Mouse (Mus musculus): ENCODE data around the gene Nr3c2.

Gene Nr3c2

DNA sequence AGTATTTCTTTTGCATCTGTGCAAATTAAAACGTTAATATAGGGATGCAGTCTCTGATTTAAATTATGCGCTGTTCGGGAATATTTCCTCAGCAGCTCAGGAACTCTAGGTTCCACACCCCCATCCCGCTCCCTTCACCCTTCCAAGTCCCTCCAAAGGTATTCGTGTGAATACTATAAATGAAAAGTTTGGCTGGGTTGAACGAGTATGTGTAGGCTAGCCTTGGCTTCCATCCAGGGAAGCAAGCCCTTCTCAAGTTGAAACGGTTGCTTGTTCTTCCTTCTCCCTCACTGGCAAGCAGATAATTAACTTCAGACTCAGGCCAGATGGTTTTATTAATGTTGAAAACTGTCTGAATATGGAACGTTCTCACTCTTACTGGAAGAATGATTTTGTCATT is 186.8 kb downstream of the Nr3c2 start:
- no peak for DNase-seq

DNA sequence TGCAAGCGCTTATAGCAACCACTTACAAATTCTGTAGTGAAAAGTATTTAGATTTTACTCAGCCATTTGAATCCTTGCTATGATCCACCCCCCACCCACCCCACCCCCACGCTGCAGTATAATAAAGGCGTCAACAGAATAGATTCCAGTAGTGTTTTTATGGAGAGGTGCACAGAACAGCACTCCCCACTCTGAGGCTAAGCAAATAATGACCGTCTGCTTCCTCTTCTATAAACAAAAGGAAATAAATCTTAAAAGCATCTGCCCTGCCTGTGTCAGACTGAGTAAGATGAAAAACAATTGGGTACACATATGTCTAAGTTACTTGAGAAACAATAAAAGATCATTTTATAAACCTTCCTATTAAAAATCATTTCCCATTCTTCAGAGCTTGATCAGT is 197.5 kb downstream of the Nr3c2 start:
- DNase-seq, result no peak

DNA sequence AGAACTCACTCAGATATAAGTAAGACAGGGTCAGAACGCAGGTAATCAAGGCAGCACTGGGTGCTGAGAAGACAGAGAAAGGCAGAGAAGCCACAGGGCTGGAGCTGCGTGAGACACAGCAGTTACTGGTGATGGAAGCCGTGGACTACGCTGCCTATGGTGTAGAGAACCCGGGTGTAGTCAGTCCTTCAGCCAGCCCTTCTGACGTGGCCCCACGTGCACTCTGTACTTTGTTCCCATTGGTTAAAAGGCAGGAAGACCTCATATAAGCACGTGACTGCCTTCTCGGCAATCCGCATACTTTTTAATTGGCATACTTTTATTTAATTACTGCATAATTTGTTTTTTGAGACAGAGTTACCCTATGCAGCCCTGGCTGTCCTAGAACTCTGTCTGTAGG is 198.9 kb downstream of the Nr3c2 start:
- no peak for DNase-seq

DNA sequence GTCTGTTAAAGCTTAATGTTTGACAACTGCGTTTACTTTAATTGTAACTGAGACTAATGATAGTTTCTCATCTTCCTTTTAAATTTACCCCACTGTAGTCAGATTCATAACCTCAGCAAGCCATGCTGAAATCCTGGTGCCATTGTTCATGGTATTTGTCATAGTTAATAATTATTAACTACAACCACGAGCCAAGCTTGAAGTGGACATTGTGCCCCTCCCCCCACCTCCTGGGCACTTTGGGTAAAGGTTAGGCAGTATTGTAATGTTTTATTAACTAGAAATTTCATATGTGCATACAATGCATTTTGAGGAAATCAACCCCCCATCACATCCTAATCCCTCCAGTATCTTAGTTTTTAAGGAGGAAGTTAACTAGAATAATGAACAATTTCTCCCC is 201.1 kb downstream of the Nr3c2 start:
- DNase-seq, result no peak

DNA sequence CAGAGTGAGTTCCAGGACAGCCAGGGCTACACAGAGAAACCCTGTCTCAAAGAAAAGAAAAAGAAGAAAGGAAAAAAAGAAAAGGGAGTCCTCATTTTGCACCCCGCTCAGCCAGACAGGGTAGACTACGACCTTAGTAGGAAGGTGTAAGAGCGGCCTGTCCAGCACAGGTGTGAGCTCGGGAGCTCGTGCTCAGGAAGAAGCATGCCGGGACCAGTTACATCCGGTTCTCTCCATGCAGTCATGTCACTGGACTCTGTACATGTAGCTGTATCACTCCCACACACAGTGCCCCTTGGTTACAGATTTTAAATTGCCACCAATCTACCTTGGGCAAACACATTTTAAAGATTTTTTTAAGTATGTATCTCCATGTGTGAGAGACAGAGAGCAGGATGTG is 203.6 kb downstream of the Nr3c2 start:
- DNase-seq, result no peak

DNA sequence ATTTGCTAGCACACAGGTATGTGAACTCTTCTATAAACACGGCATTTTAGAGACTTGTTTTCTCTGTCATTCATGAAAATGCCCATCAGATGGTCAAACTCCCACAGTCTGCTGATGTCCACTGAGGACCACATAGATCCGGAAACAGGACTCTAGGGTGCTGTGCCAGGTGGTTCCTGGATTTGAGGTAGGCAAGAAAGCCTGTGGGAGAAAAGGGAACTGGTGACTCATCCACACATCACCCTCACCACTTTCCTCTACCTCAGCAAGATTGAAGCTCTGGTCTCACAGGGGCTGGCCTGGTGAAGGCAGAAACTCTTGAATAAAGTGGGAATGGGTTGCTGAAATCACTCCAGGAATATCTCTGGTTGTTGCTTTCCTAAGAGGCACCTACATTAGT is 213.5 kb downstream of the Nr3c2 start:
- no peak for DNase-seq

DNA sequence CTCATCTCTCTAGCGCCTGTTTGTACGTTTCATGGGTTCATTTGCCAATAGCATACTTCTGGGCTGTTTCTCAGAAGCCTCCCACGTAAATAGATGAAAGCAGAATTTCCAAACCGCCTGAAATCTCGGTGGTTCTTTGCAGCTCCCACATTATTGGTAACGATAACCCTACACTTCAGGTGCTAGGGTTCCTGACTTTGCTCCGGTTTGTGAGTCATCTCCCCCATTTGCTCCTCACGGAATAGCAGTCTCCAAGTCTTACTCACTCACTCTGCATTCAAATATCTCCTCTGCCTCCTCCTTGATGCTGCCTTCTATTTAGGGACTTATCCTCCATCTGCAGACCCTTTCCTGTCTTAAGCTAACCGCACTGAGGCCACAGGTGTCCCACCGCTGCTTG is 215.5 kb downstream of the Nr3c2 start:
- no peak for DNase-seq

DNA sequence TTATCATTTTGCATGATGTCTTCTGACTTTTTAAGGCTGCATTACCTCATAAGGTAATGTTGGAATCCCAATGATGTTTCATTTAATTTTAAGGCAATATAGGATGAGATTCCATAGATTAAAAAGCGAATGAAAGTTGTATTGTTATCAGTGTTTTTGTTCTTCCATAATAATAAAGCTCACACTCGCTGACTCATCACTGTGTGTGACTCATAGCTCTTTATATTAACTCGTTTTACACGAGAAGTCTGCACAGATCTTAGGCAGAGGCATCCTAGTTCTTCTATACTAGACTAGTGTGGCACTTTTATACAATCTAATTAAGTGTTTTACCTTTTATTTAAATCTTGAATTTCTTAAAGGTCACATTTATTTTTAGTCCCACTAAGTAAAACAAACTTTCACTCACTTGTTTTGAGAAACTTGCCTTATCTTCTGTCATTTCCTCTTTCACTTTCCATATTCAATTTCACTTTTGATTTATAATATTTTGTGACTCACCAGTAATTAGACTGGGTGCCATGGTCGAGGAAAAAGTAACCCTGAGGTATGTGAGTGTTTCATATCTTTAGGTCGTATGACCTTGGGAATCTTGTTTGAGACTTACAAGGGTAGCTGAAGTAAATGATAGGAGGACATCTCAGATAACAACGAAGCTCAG is 217.3 kb downstream of the Nr3c2 start:
- no peak for DNase-seq

DNA sequence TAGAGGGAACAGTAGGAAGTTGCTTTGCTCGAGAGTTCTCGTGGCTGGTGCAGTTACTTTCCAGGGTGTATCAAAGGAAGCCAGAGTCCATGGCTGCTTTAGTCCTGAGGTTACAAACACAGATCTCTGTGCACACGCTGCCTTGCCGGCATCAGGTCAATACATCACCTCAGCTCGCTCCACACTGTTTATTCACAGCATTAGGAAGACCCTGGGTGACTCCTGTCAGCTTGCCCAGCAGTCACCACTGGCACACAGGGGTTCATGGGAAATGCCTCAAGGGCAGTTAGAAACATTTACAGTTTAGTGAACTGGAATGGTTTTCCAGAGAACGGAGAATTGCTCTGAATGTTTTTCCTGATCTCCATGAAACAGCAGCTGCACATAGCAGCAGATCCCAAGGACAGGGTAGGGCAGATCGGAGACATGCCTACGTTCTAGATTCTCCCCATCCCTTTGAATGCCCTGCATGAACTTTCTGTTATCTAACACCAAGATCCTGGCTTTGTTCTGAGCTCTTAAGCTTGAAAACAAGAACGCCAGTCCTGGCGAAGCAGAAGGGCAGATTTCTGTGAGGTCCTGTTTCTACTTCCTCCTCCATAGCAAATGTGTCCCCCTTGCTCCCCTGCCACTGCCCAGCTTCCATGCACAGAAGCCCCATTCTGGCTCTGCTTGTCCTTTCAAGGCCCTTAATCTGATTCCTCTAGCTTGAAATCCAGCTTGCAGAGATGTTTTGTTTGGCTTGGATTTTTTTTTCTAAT is 221.7 kb downstream of the Nr3c2 start:
- no peak for DNase-seq

DNA sequence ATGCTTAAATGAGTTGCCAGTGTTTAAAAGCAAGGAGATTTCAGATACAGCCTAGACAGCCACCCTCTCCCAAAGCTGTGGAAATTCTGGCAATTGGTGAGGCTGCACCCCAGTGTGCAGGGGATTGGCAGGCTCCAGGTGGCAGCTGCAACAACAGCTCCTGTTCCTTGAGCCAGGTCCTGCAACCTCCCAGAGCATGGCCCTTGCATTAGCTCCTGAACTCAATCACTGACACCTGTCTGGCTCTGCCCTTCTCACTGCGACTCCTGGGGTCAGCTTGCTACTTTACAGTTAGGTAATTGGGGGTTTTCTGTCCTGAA is 222.3 kb downstream of the Nr3c2 start:
- DNase-seq, result no peak

DNA sequence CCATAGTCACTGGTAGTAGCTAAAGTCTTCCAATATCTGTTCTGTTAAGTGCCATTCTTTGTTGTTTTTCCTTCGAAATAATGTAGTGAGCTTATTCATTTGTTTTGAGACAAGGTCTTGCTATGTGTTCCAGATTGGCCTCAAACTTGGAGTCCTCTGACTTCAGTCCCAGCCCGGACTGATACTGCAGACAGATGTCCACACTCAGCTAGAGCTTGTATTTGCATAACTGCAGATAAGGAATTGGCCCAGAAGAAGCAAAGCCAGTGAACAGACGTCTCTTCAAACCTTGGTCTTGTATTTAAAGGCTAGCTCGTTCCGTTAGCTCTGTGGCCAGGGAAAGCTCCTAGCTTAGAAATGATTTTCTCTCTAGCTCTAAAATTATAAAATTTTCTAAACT is 223.1 kb downstream of the Nr3c2 start:
- no peak for DNase-seq

DNA sequence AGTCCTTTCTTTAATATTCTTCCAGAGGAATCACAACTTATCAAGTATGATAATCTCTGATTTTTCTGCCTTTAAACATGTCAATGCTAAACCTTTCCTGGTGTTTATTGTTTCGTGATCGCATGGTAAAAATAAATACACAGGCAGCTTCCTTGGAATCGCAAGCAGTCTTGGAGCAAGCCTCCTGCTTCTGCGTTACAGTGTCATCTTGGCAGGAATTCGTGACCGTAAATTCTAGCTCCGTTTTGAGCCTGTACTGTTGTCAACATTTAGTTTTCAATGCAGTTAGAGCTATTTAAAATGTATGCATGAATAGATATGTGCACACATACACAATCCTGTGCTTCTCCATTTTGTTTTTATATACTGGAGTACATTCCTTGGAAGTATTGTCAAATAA is 226.5 kb downstream of the Nr3c2 start:
- DNase-seq, result no peak

DNA sequence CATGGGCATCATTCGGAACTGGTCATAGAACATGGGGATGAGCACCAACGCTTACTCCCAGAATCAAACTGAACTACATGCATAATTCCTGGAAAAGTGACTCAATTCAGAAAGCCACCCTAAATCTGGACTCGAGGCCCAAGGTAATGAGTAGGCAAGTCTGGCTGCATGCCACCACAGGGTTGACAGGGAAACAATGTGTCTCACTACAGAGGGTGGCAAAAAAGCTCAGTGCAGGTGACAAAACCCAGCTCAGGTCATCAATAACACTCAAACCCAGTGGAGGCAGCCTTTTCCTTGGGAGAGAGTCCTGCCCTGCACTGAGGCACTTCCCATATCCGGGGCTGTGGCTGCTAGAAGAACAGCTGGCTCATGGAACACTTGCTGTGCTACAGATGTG is 228.8 kb downstream of the Nr3c2 start:
- no peak for DNase-seq

DNA sequence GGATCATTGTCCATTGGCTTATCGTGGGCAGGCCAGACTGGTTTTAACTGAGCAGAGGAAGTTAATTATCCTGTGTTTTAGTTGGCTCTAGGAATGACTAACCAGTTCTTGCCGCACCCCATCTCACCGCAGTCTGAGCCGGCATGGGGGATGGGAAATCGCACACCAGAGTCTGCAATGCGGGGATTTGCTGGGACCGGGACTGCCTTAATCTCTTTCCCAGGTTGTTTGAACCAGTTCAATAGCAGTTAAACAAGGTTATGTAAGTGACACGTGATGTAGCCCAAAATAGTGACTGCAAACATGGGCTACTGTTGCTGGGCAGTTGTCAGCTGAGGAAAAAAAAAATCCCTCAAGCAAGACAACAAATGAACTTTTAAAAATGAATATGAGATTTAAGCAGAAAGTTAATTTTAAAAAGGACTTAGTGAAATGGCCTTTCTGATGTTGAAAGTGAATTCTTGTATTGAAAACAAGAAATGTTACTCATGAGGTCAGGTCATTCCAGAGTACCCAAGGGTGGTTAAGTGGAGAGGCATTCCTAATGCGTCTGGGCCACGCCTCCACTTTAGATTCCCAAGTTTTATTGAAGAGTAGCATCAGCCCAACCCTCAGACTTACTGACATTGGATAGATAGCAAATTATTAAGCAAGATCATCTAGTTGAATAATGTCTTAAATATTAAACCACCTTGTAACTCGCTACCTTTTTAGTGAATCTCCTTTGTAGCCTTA is 233.8 kb downstream of the Nr3c2 start:
- DNase-seq, result no peak

DNA sequence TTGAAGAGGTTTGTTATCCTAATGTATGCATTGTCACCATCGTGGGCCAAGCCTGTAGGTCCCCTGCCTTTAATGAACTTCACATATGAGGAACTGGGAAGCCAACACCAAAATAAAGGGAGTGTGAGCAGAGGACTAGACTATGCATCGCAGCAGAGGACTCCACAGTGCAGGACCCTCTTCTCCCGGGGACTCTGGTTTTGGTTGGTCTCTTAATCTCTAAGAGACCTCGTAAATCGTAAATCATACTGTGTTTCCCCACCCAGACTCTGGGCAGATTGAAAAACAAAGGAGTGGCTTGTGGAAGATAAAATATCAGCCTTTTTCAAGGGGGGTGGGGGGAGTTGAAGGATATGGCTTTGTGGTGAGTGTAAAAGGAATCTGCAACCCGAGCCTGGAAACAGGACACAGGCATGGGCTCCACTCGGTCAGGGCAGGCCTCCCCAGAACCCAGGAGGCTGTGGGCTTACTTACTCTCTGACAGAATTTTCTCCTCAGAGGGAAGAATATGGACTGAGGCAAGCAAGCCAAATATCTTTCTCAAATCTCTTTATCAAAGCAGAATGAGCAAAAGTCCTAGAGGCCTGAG is 234.6 kb downstream of the Nr3c2 start:
- no peak for DNase-seq

DNA sequence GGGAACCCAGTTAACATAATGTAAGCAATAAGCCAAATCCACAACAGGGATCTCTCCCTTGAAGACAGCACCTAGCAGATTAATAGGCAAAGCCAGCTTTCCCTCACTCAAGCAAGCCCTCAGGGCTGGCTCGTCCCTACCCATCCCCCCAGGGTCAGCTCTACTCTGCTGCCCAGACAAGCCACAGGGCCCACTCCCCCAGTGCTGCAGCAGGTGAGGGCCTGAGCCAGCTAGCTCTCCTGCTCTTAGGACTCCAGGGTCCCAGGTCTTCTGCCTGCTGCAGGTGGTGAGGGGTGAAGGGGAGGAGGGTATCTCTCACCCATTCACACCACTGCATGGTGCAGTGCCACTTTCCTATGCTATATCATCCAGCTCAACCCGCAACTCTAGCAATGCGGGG is 246.0 kb downstream of the Nr3c2 start:
- no peak for DNase-seq

DNA sequence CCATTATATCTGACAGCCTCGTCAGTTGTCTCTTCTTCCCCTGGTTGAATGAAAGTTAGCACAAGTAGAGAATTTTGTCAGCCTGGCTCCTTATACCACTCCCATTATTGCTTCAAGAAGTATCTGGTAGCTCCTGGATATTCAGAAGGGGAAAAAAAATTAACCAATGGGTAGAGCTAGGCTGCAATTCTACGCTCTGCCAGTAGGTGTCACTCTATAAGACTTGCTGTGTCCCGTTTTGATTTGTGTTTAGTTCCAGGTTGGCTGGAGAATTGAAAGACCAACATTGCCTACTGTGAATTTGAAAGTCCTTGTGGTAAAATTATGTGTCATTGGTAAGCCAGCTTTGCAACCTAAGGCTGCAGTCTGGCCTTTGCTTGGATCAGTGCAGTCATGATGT is 255.3 kb downstream of the Nr3c2 start:
- DNase-seq, result peak; percentile 40

DNA sequence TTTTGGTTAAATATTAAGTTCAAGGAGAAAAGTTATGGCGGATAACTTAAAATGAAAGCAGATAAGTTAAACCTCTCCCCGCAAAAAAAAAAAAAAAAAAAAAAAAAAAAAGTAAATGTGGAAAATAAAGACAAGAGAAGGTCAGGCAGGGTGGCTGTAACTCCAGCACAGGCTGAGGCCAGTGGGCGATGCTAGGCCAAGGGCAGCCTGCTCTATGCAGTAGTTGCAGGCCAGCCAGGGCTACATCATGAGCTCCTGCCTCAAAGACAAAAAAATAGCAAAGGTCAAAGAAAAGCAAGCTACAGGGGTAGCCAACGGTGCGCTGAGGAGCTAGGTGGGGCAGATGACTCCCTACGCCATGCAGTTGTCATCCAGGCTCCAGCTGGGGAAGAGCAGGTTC is 270.1 kb downstream of the Nr3c2 start:
- no peak for DNase-seq

DNA sequence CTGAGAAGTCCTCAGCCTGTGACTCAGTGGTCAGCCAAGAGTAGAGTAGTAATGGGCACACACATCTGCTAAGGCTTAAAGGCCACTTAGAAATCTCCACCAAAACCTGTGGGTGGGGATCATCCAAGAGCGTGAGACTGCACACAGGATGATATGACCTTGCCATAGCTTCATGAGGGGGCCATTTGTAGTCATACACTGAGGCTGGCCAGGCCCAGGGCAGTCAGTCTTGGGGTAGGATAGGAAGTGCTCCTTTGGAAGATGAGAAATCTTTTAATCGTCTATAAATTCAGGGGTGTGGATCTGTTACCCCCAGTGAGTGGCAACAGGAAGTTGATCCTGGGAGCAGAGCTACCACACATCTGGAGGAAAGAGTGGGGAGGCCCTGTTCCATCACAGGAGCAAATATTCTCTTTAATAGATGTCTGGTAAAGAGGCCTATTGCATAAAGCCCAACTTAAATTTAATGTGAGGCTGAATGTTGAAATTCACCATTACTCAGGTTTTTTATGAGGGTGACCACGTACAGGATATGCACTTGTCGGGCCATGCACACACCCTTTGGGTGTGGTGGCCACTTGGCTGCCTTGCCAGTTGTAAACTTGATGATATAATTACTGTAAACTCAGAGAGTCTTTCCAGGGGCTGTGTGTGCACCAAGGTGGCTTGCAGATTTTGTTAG is 270.7 kb downstream of the Nr3c2 start:
- no peak for DNase-seq

DNA sequence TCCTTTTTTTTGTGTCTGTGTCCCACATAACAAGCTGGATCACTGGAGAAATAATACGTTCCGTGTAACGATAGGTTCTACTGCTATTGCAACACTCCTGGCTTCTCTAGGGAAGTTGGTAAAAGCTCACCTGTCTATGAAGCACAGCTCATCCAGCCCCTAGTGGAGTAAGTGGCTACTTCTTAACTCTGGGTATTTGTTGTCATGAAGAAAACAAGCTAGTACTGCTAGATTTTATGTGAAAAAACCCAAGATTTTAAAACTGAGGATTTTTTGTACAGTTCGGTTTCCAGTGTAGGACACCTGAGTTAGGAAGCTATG is 271.2 kb downstream of the Nr3c2 start:
- DNase-seq, result no peak

DNA sequence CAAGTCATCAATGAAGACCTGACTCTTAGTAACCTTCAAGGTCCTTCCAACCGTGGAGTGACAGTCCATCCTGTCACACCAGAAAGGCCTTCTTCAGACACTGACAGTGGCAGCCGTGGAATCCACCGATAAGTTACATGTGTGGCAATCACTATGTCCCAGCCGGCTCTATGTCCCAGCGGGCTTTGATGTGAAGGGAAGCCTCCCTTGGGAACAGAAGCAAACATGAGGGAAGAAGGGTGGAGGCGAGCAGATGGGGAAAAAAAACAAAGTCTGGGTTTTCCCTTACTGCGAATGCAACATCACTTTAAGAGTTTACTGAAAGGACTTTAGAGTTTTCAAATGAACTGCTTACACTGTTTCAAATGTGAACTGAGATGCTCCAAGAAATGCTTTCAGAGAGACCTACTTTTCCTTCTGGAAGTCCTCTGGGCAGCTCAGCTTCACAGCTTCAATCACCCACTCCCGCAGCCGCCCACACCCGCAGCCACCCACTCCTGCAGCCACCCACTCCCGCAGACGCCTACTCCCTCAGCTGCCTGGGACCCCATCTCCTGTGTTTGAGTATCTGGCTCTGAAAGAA is 273.9 kb downstream of the Nr3c2 start:
- DNase-seq, result no peak

DNA sequence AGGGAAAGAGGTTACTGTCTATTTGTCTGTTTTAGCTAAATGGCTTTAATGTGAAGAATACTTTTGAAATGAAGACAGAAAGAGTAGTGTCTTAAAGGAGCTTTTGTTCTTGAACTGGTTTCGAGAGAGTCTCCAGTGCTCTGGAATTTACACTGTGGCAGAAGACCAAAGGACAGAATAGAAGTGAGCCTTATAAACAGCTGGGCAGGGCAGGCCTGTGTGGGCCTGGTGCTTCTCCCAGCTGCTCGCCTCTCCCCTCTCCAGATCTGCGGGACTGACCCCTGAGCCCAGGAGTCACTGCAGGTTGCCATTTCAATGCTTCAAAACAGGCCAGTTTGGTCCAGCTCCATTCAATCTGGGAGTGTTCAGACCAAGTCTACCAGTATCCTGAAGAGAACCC is 274.5 kb downstream of the Nr3c2 start:
- no peak for DNase-seq

DNA sequence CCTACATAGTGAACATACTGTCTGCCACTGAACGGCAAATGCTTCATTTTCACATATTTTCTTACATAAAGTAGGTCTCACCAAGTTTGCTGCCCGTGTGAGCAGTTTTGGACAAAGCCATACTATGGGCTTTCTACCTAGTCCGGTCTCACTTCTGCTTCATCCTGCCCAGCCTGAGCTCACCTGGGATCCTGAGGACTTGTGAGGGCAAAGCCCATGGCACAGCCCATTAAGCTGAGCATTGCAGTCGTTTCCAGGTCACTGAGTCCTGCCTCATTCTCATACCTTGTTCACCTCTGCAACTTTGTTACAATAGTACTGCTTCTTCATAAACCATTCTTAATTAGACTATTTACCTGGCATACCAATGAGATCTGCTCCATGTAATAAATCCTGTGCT is 276.2 kb downstream of the Nr3c2 start:
- DNase-seq, result no peak

Data from thymus, postnatal 14 days (tissue).